Mouse (Mus musculus) spleen, postnatal 10 days (tissue): Measurements from ENCODE around the gene Nckap5.
"Not testable (repeated sequence)": the region's sequence is repeated elsewhere in the genome, so short reads cannot be mapped to it uniquely, and the experiment has no call there.

ENCODE experiments used
- DNase-seq, 2 experiments: peaks; one replicate each; pipeline ENCODE4 v3.0.0; 2021 to 2022; ENCODE audit warnings: low spot score in 2 of 2

Gene Nckap5

GRCm38 (mm10) chr1:126024518-126024917 lies 806.1 kb downstream of the Nckap5 start:
- DNase-seq: no peak

DNA sequence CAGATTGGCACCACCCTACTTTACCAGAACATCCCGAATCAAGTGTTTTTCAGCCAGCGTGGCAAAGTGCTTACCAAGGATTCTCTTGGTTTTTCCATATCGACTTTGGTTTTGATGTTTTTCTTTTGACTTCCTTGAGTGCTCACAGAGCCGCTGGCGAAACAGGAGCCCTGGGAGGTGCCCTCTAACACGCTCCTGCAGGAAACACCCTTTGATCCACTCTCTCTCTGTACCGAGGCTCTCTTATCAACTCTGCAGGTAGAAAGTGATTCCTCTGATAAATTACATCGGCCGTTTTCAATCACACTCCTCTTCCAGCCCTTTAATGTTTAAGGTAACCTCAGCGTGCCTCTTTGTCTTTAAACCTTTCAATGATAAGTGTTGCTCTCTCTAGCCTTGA lies 807.6 kb downstream of the Nckap5 start:
- no peak for DNase-seq

DNA sequence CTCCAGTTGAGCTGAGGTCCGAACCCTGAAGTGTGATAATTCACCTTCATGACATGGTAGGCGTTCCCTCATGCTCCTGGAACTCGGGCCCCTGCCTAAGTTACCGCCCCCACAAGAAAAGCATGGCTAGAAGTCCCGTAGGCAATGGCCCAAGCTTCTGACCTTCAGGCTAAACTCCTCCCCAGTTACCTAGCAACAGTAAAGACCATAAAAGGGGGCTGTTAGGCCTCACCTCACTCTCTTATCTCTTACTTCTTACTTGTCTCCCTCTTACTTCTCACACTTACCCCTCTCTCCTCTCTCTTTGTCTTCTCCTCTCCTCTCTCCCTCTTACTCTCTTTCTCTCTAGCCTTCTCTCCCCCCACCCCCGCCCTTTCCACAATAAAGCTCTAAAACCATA lies 811.9 kb downstream of the Nckap5 start:
- DNase-seq: not testable (repeated sequence)

- DNase-seq: no peak
These were observed 818.9 kb downstream of the Nckap5 start for GRCm38 (mm10) chr1:126011661-126012091.

- no peak for DNase-seq
These were observed 823.0 kb downstream of the Nckap5 start for GRCm38 (mm10) chr1:126007571-126007970.

GRCm38 (mm10) chr1:126005672-126006071 lies 824.9 kb downstream of the Nckap5 start:
- no peak for DNase-seq

DNA sequence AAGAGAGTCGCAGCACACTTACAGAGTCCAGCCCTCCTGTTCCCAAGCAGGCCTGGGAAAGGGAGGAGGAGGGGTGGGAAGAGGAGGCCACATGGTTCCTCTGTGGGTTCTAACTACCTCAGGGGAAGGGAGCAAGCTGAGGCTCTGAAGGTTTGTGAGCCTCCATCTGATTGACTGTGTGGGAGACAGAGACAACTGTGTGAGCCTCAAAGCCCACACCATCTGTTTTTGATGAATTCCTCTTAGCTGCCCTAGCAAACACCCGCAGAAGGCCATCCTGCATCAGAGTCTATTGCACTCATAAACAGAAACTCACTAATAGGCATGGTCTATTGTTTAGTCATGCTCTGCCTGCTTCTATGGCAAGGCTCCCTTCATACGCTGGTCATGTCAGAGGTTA lies 834.1 kb downstream of the Nckap5 start:
- DNase-seq: no peak

DNA sequence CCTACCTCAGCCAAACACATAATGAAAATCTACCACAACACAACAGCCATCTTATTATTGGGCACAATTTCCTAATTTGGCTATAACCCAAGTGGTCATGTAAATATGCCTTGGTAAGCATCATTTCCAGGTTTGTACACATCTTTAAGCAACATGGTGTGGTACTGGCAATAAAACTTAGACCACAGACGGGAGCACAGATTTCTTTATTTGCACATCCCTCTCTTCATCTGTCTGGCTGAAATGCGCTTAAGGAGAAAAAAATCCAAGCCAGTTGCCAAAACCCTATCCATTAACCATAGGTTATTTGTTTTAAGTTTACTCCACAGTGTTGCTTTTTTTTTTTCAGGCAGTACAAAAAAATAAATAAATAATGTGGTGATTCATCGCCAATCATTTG lies 842.8 kb downstream of the Nckap5 start:
- no peak for DNase-seq

- no peak for DNase-seq
These were observed 846.0 kb downstream of the Nckap5 start for GRCm38 (mm10) chr1:125984570-125984969.

- DNase-seq: no peak
These were observed 856.0 kb downstream of the Nckap5 start for GRCm38 (mm10) chr1:125974649-125975048.

DNA sequence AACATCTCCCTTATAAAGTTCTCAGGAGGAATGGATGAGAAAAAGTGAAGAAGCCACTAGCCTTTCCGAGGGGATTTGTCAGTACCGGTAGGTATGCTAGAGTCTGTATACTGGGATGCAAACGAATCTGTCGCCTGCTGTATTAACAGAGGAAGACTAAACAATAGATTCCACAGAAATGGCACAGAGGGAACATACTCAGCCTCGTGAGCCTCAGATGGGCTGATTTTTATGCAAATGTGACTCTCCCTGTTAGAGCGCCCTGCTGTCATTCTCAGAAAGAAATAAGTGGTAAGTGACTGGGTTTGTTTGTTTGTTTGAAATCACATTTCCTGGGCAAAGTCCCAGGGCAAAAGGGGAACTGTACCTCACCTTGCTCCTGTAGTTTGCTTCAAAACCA lies 858.7 kb downstream of the Nckap5 start:
- DNase-seq: no peak

DNA sequence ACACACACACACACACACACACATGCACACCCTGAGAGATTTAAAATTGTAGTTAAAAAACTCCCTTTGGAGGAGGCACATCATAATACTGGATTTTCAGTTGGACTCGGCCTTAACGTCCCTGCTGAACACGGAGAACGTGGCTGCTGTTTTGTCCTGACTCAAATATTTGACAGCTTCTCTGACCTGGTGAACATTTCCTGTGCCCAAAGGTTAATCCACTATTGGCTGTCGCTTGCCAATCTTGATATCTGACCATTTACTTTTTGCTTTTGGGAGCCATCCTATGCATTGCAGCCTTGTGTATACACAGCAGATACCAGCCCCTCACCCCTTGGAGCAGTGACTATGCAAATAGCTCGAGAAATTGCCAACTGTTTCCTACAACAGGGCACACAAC lies 862.9 kb downstream of the Nckap5 start:
- DNase-seq: no peak

- no peak for DNase-seq
These were observed 879.6 kb downstream of the Nckap5 start for GRCm38 (mm10) chr1:125951026-125951425.

- DNase-seq: no peak
These were observed 881.5 kb downstream of the Nckap5 start for GRCm38 (mm10) chr1:125949076-125949475.

GRCm38 (mm10) chr1:125945136-125945535 lies 885.5 kb downstream of the Nckap5 start:
- DNase-seq: no peak

DNA sequence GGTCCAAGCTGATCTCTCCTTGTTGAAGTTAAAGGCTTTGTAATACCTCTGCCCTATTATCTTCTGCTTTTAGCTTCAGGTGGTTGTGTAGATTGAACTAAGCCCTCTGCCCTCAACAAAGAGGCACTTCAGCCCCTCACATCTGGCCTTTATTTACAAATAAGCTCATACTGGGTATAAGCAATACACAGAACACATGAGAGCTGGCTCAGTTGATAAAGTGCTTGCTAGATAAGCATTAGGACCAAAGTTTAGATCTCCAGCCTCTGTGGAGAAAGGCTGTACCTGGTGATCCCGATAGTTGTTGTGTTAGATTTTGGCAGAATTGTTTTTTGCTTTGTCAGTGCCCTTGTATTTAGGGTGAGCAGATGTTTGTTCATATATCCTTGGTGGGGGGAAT lies 887.3 kb downstream of the Nckap5 start:
- DNase-seq: no peak

- DNase-seq: no peak
These were observed 905.1 kb downstream of the Nckap5 start for GRCm38 (mm10) chr1:125925486-125925885.

- no peak for DNase-seq
These were observed 907.5 kb downstream of the Nckap5 start for GRCm38 (mm10) chr1:125923062-125923461.

GRCm38 (mm10) chr1:125920696-125921095 lies 909.9 kb downstream of the Nckap5 start:
- no peak for DNase-seq

GRCm38 (mm10) chr1:125912601-125913600 lies 917.7 kb downstream of the Nckap5 start, which contains the start of gene Lypd1:
Lypd1 (minus strand) TSS chr1:125913101.
- DNase-seq: no peak

DNA sequence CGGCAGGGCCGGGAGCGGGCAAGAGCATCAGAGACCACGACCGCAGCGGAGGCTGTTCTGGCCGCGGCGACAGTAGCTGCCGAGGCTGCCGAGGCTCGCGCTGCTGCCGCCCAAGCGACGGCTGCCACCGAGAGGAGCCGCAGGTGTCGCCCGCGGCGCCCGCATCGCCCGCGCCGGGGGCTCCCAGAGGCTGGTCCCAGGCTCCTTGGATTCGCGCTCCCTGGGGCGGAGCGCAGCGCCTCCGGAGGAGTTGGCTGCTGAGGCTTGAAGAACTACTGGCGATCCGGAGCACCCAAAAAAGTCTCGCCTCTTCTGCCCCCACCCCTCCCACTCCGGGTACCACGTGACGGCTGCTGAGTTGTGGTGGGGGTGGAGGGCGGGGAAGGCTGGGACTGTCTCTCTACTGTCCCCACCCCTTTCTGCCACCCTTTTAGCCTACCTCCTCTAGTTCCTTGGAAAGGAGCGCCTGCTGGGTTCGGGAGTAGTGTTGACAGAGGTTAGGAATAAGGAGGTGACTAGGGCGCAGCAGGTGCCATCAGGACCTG lies 918.6 kb downstream of the Nckap5 start:
- no peak for DNase-seq

DNA sequence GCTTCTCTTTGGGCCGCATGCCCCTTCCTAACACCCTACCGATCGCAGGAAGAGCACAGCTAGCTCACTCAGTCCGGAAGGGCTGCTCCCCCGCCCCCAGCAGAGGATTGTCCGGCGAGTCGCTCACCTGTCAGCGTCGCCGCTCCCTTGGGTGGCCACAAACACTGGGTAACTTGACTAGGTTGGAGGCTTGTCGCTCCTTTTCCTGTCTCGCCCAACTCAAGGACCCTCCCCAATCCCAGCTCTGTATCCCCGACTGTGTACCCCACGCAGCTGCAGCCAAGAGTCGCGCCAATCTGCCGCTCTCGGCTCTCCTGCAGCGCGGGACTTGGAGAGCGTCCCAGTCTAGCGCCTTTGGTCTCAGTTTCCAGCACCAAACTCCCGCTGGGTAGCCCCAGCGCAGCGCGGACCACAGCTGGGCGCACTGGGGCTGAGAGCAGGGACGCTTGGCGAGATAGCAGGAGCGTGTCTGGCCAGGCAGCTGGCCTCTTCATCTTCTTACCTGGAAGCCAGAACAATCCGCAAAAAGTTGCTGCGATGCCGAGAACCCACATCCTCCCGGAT lies 919.2 kb downstream of the Nckap5 start:
- no peak for DNase-seq

- DNase-seq: no peak
These were observed 919.7 kb downstream of the Nckap5 start for GRCm38 (mm10) chr1:125910871-125911265.
